9 mouse cellular contexts compared by ENCODE assay signal in genomic region chr2:50971131-50971825, GRCm38 (mm10).
A peak's percentile ranks its signal among the peaks of the same experiment; 100 is the strongest.
DNase-seq lines count a peak whose midpoint lies in the region; ATAC-seq and TF ChIP-seq lines count a peak whose summit lies in the region.
"Had no signal": no experiment of that assay in that cellular context is flagged by ENCODE, and none has a peak within 500 bp of the region (broad histone marks: within the 10 kb centered on the region; RNA-seq: fewer than 3 reads in every experiment).

No protein-coding gene starts in this region.

- H3K4me1 ChIP-seq in heart, embryonic 11.5 days (ENCODE audit: control insufficient read depth, insufficient read depth, low read length): no peaks in the 10 kb centered on the region
- 0 out of 2 replicates have a peak, but pooled peaks cover 5% of the 10 kb centered on the region for H3K4me1 ChIP-seq in midbrain, postnatal 0 days (ENCODE audit: insufficient read depth, low read length)

- no peak for ATAC-seq in heart, embryonic 11.5 days (replicated peaks; ENCODE audit: insufficient number of reproducible peaks, low FRiP score, low TSS enrichment)
- peak; percentile 90 for ATAC-seq in midbrain, postnatal 0 days (ENCODE audit: low FRiP score)

- TF ChIP-seq CTCF in midbrain, postnatal 0 days (IDR thresholded peaks at IDR 0.05): no peak

- H3K36me3 ChIP-seq in heart, embryonic 11.5 days (ENCODE audit: control insufficient read depth, insufficient read depth, low read length): no peaks in the 10 kb centered on the region
- no peaks in the 10 kb centered on the region for H3K36me3 ChIP-seq in midbrain, postnatal 0 days (ENCODE audit: insufficient read depth, low read length)

- H3K27ac ChIP-seq in heart, embryonic 11.5 days (ENCODE audit: low read depth, low read length): no peak overlapping the region
- peak overlapping the region; percentile 32; the same call in 1 of the 2 replicates for H3K27ac ChIP-seq in midbrain, postnatal 0 days (ENCODE audit: low read depth, low read length)

- H3K9me3 ChIP-seq in heart, embryonic 11.5 days (replicated peaks; ENCODE audit: control insufficient read depth, low read length): no peaks in the 10 kb centered on the region
- no peaks in the 10 kb centered on the region for H3K9me3 ChIP-seq in midbrain, postnatal 0 days (ENCODE audit: low read length)

- H3K27me3 ChIP-seq in heart, embryonic 11.5 days (ENCODE audit: control insufficient read depth, insufficient read depth, low read length): no peaks in the 10 kb centered on the region
- H3K27me3 ChIP-seq in midbrain, postnatal 0 days (ENCODE audit: insufficient read depth, low read length): no peaks in the 10 kb centered on the region

- peak overlapping the region; percentile 26; the same call in 1 of the 2 replicates for H3K4me3 ChIP-seq in heart, embryonic 11.5 days (ENCODE audit: low read depth, low read length)
- no peak overlapping the region for H3K4me3 ChIP-seq in midbrain, postnatal 0 days (ENCODE audit: low read depth, low read length)
- H3K4me3 ChIP-seq: erythroblast, embryonic 14.5 days had no signal

- H3K4me2 ChIP-seq in heart, embryonic 11.5 days: peak overlapping the region; percentile 62
- H3K4me2 ChIP-seq in midbrain, postnatal 0 days (ENCODE audit: low read depth, low read length, poor library complexity, severe bottlenecking): peak overlapping the region; percentile 26; the same call in 1 of the 2 replicates

- 13% methylated on average over 14 of the region's 14 CpGs for WGBS in heart, embryonic 11.5 days (ENCODE audit: insufficient replicate concordance)
- WGBS in midbrain, postnatal 0 days: 5% methylated on average over 14 of the region's 14 CpGs

- peak overlapping the region; percentile 56 for H3K9ac ChIP-seq in heart, embryonic 11.5 days (ENCODE audit: low read depth, low read length)
- H3K9ac ChIP-seq in midbrain, postnatal 0 days (replicated peaks; ENCODE audit: low read length, poor library complexity, severe bottlenecking): 0 out of 2 replicates have a peak overlapping the region, but pooled peaks have one; percentile 8

- peak; percentile 87 for DNase-seq in heart, adult 11 months
- no peak for DNase-seq in heart, adult 9 months (ENCODE audit: low spot score in 2 of 2)
- peak; percentile 49 to 56 for DNase-seq in cerebellum, postnatal 25 days
- DNase-seq in layer of hippocampus, postnatal 36 days: peak; percentile 48 to 66
- peak; percentile 70 for DNase-seq in midbrain, postnatal 0 days (ENCODE audit: low spot score)
- no peak for DNase-seq in gastrocnemius, postnatal 25 days
- DNase-seq in kidney, adult 9 months: no peak

Comparison
In these comparisons a context has a peak if more than half of its experiments do, and no peak if none do; other contexts are left out.
1. DNase-seq: peak in heart, adult 11 months (single experiment), cerebellum, postnatal 25 days (2 of 2), layer of hippocampus, postnatal 36 days (2 of 2) and midbrain, postnatal 0 days (single experiment); none in heart, adult 9 months (0 of 2), gastrocnemius, postnatal 25 days (single experiment) and kidney, adult 9 months (single experiment).